Mouse (Mus musculus): ENCODE results near the gene Arrdc5. TPM values are rescaled to one million over a fixed set of nuclear protein-coding genes. Genes with fewer than 3 reads are reported as not detected.
"Not testable (repeated sequence)": the region's sequence is repeated elsewhere in the genome, so short reads cannot be mapped to it uniquely, and the experiment has no call there.

The Arrdc5 gene
- polyA plus RNA-seq, 1 experiment from 2014 or later, result not detected

GRCm38 (mm10) chr17:56272644-56273043 lies 27.4 kb downstream of the Arrdc5 start:
- ATAC-seq (ENCODE audit: insufficient number of reproducible peaks, low FRiP score, low TSS enrichment, low read depth), result no peak
- H3K4me3 ChIP-seq, result no peak overlapping the region
- no peaks in the 10 kb centered on the region for H3K27me3 ChIP-seq

GRCm38 (mm10) chr17:56271609-56272253 lies 28.4 kb downstream of the Arrdc5 start:
- no peak overlapping the region for H3K9ac ChIP-seq
- H3K4me3 ChIP-seq, result no peak overlapping the region
- H3K27me3 ChIP-seq, result no peaks in the 10 kb centered on the region
- peaks cover 29% of the 10 kb centered on the region for H3K4me1 ChIP-seq
- peaks cover 33% of the 10 kb centered on the region for H3K36me3 ChIP-seq
- H3K27ac ChIP-seq, result no peak overlapping the region
- no peaks in the 10 kb centered on the region for H3K9me3 ChIP-seq
- WGBS, result 81% methylated on average over 12 of the region's 12 CpGs
- no peak overlapping the region for H3K4me2 ChIP-seq
- no peak for ATAC-seq (ENCODE audit: insufficient number of reproducible peaks, low FRiP score, low TSS enrichment, low read depth)

More at GRCm38 (mm10) chr17:56272644-56273043, 27.4 kb downstream of the Arrdc5 start:
- Histone ChIP-seq H3K36me3 (peaks cover 34% of the 10 kb centered on the region), H3K9me3 (no peaks in the 10 kb centered on the region), H3K4me2 (no peak overlapping the region), H3K9ac (no peak overlapping the region), H3K4me1 (peaks cover 35% of the 10 kb centered on the region), H3K27ac (no peak overlapping the region)
- 73% methylated on average over 3 of the region's 3 CpGs for WGBS

GRCm38 (mm10) chr17:56269741-56270140 lies 30.3 kb downstream of the Arrdc5 start:
- peaks cover 40% of the 10 kb centered on the region for H3K36me3 ChIP-seq
- H3K4me1 ChIP-seq, result peaks cover 24% of the 10 kb centered on the region
- no peak overlapping the region for H3K9ac ChIP-seq
- 72% methylated on average over 3 of the region's 3 CpGs for WGBS
- peak overlapping the region; percentile 39 for H3K4me3 ChIP-seq
- peak overlapping the region; percentile 54 for H3K4me2 ChIP-seq
- no peak for ATAC-seq (ENCODE audit: insufficient number of reproducible peaks, low FRiP score, low TSS enrichment, low read depth)
- peak overlapping the region; percentile 83 for H3K27ac ChIP-seq
- no peaks in the 10 kb centered on the region for H3K27me3 ChIP-seq
- H3K9me3 ChIP-seq, result no peaks in the 10 kb centered on the region

- H3K4me1 ChIP-seq, result peaks cover 21% of the 10 kb centered on the region
- peaks cover 42% of the 10 kb centered on the region for H3K36me3 ChIP-seq
- no peaks in the 10 kb centered on the region for H3K9me3 ChIP-seq
- peak overlapping the region; percentile 39 for H3K4me3 ChIP-seq
- peak overlapping the region; percentile 29; the same call in 1 of the 2 replicates for H3K9ac ChIP-seq
- H3K27me3 ChIP-seq, result no peaks in the 10 kb centered on the region
- peak overlapping the region; percentile 54 for H3K4me2 ChIP-seq
- 23% methylated on average over 12 of the region's 12 CpGs for WGBS
- H3K27ac ChIP-seq, result peak overlapping the region; percentile 83
- peak; percentile 79 for ATAC-seq (ENCODE audit: insufficient number of reproducible peaks, low FRiP score, low TSS enrichment, low read depth)
Measured at GRCm38 (mm10) chr17:56269153-56269630, 30.9 kb downstream of the Arrdc5 start.

GRCm38 (mm10) chr17:56266271-56266670 lies 33.8 kb downstream of the Arrdc5 start:
- WGBS, result 50% methylated on average over 3 of the region's 3 CpGs
- H3K4me1 ChIP-seq, result peaks cover 20% of the 10 kb centered on the region
- H3K9me3 ChIP-seq, result no peaks in the 10 kb centered on the region
- H3K36me3 ChIP-seq, result peaks cover 38% of the 10 kb centered on the region
- no peak overlapping the region for H3K4me2 ChIP-seq
- no peak overlapping the region; the same call in 1 of the 2 replicates for H3K27ac ChIP-seq
- no peak overlapping the region for H3K4me3 ChIP-seq
- no peaks in the 10 kb centered on the region for H3K27me3 ChIP-seq
- ATAC-seq (ENCODE audit: insufficient number of reproducible peaks, low FRiP score, low TSS enrichment, low read depth), result no peak
- H3K9ac ChIP-seq, result no peak overlapping the region

GRCm38 (mm10) chr17:56265869-56266268 lies 34.2 kb downstream of the Arrdc5 start:
- no peak for ATAC-seq (ENCODE audit: insufficient number of reproducible peaks, low FRiP score, low TSS enrichment, low read depth)
- 75% methylated on average over 3 of the region's 3 CpGs for WGBS
- H3K27ac ChIP-seq, result no peak overlapping the region; the same call in 1 of the 2 replicates
- peaks cover 38% of the 10 kb centered on the region for H3K36me3 ChIP-seq
- H3K4me3 ChIP-seq, result no peak overlapping the region
- no peaks in the 10 kb centered on the region for H3K9me3 ChIP-seq
- H3K9ac ChIP-seq, result no peak overlapping the region
- H3K4me2 ChIP-seq, result no peak overlapping the region
- H3K4me1 ChIP-seq, result peaks cover 24% of the 10 kb centered on the region
- no peaks in the 10 kb centered on the region for H3K27me3 ChIP-seq

- 94% methylated on average over 4 of the region's 4 CpGs for WGBS
- Histone ChIP-seq H3K9ac (no peak overlapping the region), H3K36me3 (peaks cover 38% of the 10 kb centered on the region), H3K27ac (no peak overlapping the region), H3K4me2 (no peak overlapping the region), H3K4me3 (no peak overlapping the region), H3K4me1 (peaks cover 32% of the 10 kb centered on the region), H3K9me3 (no peaks in the 10 kb centered on the region), H3K27me3 (no peaks in the 10 kb centered on the region)
- ATAC-seq (ENCODE audit: insufficient number of reproducible peaks, low FRiP score, low TSS enrichment, low read depth), result no peak
Measured at GRCm38 (mm10) chr17:56265011-56265410, 35.1 kb downstream of the Arrdc5 start.

GRCm38 (mm10) chr17:56264020-56264419 lies 36.1 kb downstream of the Arrdc5 start:
- Histone ChIP-seq H3K36me3 (peaks cover 47% of the 10 kb centered on the region), H3K4me3 (no peak overlapping the region), H3K4me1 (peaks cover 34% of the 10 kb centered on the region), H3K27ac (no peak overlapping the region), H3K9ac (no peak overlapping the region), H3K4me2 (no peak overlapping the region), H3K27me3 (no peaks in the 10 kb centered on the region), H3K9me3 (no peaks in the 10 kb centered on the region)
- 17% methylated on average over 8 of the region's 8 CpGs for WGBS
- peak; percentile 38; the same call in 1 of the 2 replicates for ATAC-seq (ENCODE audit: insufficient number of reproducible peaks, low FRiP score, low TSS enrichment, low read depth)

GRCm38 (mm10) chr17:56262645-56263094 lies 37.4 kb downstream of the Arrdc5 start:
- H3K4me1 ChIP-seq, result peaks cover 47% of the 10 kb centered on the region
- ATAC-seq (ENCODE audit: insufficient number of reproducible peaks, low FRiP score, low TSS enrichment, low read depth), result no peak
- peaks cover 57% of the 10 kb centered on the region for H3K36me3 ChIP-seq
- no peak overlapping the region for H3K4me2 ChIP-seq
- H3K9ac ChIP-seq, result no peak overlapping the region
- no peaks in the 10 kb centered on the region for H3K9me3 ChIP-seq
- H3K27me3 ChIP-seq, result no peaks in the 10 kb centered on the region
- no peak overlapping the region for H3K4me3 ChIP-seq
- WGBS, result 78% methylated on average over 3 of the region's 3 CpGs
- peak overlapping the region; percentile 43; the same call in 1 of the 2 replicates for H3K27ac ChIP-seq

- Histone ChIP-seq H3K27ac (peak overlapping the region; percentile 43; the same call in 1 of the 2 replicates), H3K9me3 (no peaks in the 10 kb centered on the region), H3K27me3 (no peaks in the 10 kb centered on the region), H3K4me1 (peaks cover 52% of the 10 kb centered on the region), H3K36me3 (peaks cover 57% of the 10 kb centered on the region), H3K9ac (no peak overlapping the region), H3K4me3 (no peak overlapping the region), H3K4me2 (no peak overlapping the region)
- ATAC-seq (ENCODE audit: insufficient number of reproducible peaks, low FRiP score, low TSS enrichment, low read depth), result no peak
- 60% methylated on average over 3 of the region's 3 CpGs for WGBS
Measured at GRCm38 (mm10) chr17:56261166-56261565, 38.9 kb downstream of the Arrdc5 start.

- Histone ChIP-seq H3K4me1 (peaks cover 61% of the 10 kb centered on the region), H3K4me2 (no peak overlapping the region), H3K9me3 (no peaks in the 10 kb centered on the region), H3K9ac (no peak overlapping the region), H3K36me3 (peaks cover 48% of the 10 kb centered on the region), H3K27me3 (no peaks in the 10 kb centered on the region), H3K4me3 (no peak overlapping the region), H3K27ac (no peak overlapping the region)
- 86% methylated on average over 10 of the region's 10 CpGs for WGBS
- no peak for ATAC-seq (ENCODE audit: insufficient number of reproducible peaks, low FRiP score, low TSS enrichment, low read depth)
Measured at GRCm38 (mm10) chr17:56259301-56260037, 40.6 kb downstream of the Arrdc5 start.

- not testable (repeated sequence) for H3K27ac ChIP-seq; H3K4me3 ChIP-seq; H3K9ac ChIP-seq; ATAC-seq (ENCODE audit: insufficient number of reproducible peaks, low FRiP score, low TSS enrichment, low read depth); H3K27me3 ChIP-seq; H3K9me3 ChIP-seq
- H3K4me2 ChIP-seq, result peak overlapping the region; percentile 19; the same call in 1 of the 2 replicates
- H3K36me3 ChIP-seq, result peaks cover 48% of the 10 kb centered on the region
- peaks cover 61% of the 10 kb centered on the region for H3K4me1 ChIP-seq
- WGBS, result 69% methylated on average over 2 of the region's 2 CpGs
Measured at GRCm38 (mm10) chr17:56258812-56259211, 41.3 kb downstream of the Arrdc5 start.

All from limb, embryonic 15.5 days (tissue).